Mouse (Mus musculus): ENCODE data around the gene Ugt1a9.
"Not testable (repeated sequence)": the region's sequence is repeated elsewhere in the genome, so short reads cannot be mapped to it uniquely, and the experiment has no call there.

DNA sequence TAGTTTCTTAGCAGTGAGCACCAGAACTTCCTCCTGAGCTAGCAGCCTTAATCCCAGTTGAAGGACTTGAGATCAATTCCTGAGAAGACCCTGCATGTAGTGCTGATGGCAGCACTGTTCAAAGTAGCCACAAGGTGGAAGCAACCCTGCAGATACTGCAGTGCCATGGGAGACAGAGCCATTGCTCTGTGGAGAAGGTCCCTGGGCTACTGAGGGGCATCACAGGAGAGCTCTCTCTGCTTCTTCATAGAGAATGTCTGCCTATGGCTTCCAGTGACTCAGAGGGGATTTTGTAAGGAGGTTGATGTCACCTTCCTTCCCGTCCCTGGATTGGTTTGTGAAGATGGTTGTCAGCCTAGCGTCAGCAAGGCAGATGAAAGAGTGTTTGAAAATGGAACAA, 79.5 kb downstream of the Ugt1a9 start:
- peak; percentile 43 for TF ChIP-seq CTCF (IDR thresholded peaks at IDR 0.05; ENCODE audit: low read depth)
- TF ChIP-seq EP300 (IDR thresholded peaks at IDR 0.05; ENCODE audit: low read depth) = not testable (repeated sequence)

Measured in liver, embryonic 14.5 days (tissue).